Mouse (Mus musculus): Measurements from ENCODE around the gene Btg2.

- TF ChIP-seq GATA1 (IDR thresholded peaks at IDR 0.05; ENCODE audit: borderline replicate concordance, low read length): no peak
- TF ChIP-seq FLI1 (IDR thresholded peaks at IDR 0.05; ENCODE audit: low read length): no peak
Observed at GRCm38 (mm10) chr1:134117110-134117509, 38.2 kb upstream of the Btg2 start.
